Comparison of ENCODE assay signal across 29 mouse cellular contexts in genomic region chr10:79609276-79609675, GRCm38 (mm10). TPM values are rescaled to one million over a fixed set of nuclear protein-coding genes. Genes with fewer than 3 reads are reported as not detected.
"Had no signal": no experiment of that assay in that cellular context is flagged by ENCODE, and none has a peak within 500 bp of the region (broad histone marks: within the 10 kb centered on the region; RNA-seq: fewer than 3 reads in every experiment).

No protein-coding gene starts in this region.

- H3K4me3 ChIP-seq: heart, embryonic 10.5 days; heart, embryonic 12.5 days; hindbrain, embryonic 10.5 days; hindbrain, embryonic 12.5 days; intestine, embryonic 15.5 days; left cerebral cortex, adult 2 months; limb, embryonic 10.5 days; limb, embryonic 12.5 days; liver, embryonic 13.5 days; liver, embryonic 15.5 days had no signal

- DNase-seq: gastrocnemius, postnatal 25 days; heart, adult 18-20 months; heart, postnatal 10 days; heart, postnatal 4 days; kidney, adult 18-20 months; kidney, adult 8-10 months; kidney, postnatal 10 days; kidney, postnatal 25 days; kidney, postnatal 4 days; layer of hippocampus, adult 9-11 months; liver; liver, embryonic 13.5 days had no signal

- H3K27ac ChIP-seq: heart, embryonic 10.5 days; hindbrain, embryonic 10.5 days; hindbrain, embryonic 12.5 days; hindbrain, embryonic 14.5 days; intestine, embryonic 15.5 days; left cerebral cortex, adult 2 months; limb, embryonic 10.5 days; limb, embryonic 12.5 days; liver, embryonic 13.5 days; liver, embryonic 15.5 days had no signal

RNA-seq across cellular contexts. Expression of gene C2cd4c, which starts 4.5 kb away (rescaled TPM):
- total RNA-seq: gastrocnemius, postnatal 25 days; granulocyte monocyte progenitor cell, adult 5-6 weeks; heart, postnatal 10 days; heart, postnatal 25 days had no signal

RNA-seq across cellular contexts. Expression of gene Theg, which starts 22.1 kb away (rescaled TPM):
- total RNA-seq: gastrocnemius, adult 18-20 months; gastrocnemius, adult 8-10 months; gastrocnemius, postnatal 25 days; gastrocnemius, postnatal 4 days; granulocyte monocyte progenitor cell, adult 5-6 weeks; heart, adult 18-20 months; heart, adult 8-10 months; heart, postnatal 10 days; heart, postnatal 25 days; heart, postnatal 4 days; layer of hippocampus, postnatal 14 days had no signal

RNA-seq across cellular contexts. Expression of gene Shc2, which starts 28.4 kb away (rescaled TPM):
- total RNA-seq: granulocyte monocyte progenitor cell, adult 5-6 weeks had no signal

RNA-seq across cellular contexts. Expression of gene Odf3l2, which starts 36.3 kb away (rescaled TPM):
- total RNA-seq: gastrocnemius, postnatal 4 days; granulocyte monocyte progenitor cell, adult 5-6 weeks; heart, adult 18-20 months; heart, adult 8-10 months; heart, postnatal 10 days; heart, postnatal 25 days; heart, postnatal 4 days had no signal
